In the genomic region with DNA sequence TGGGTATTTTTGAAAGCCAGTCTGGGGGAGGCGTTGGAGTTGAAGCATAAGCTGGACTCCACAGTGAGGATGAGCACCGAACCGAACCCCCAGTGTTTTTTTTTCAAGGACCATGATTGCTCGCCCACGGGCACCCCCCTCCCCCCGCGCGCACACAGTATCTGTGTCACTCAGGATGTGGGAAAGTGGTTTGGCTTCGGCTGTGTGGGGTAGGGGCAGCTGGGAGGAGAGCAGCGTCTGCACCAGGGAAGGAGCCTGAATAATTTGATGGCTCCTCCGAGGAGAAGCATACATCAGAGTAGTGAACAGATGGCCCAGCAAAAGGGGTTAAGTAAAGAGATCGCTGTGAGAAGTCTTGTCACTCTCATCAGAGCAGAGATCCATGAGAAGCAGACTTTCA, we compare ENCODE assay signal across 13 mouse cellular contexts.
A peak's percentile ranks its signal among the peaks of the same experiment; 100 is the strongest.
DNase-seq lines count a peak whose midpoint lies in the region; ATAC-seq and TF ChIP-seq lines count a peak whose summit lies in the region.
"Had no signal": no experiment of that assay in that cellular context is flagged by ENCODE, and none has a peak within 500 bp of the region (broad histone marks: within the 10 kb centered on the region; RNA-seq: fewer than 3 reads in every experiment).

No protein-coding gene starts in this region.

- no peaks in the 10 kb centered on the region for H3K9me3 ChIP-seq in heart, embryonic 16.5 days (replicated peaks; ENCODE audit: control insufficient read depth, low read length)
- H3K9me3 ChIP-seq in heart, embryonic 10.5 days: no peaks in the 10 kb centered on the region
- no peaks in the 10 kb centered on the region for H3K9me3 ChIP-seq in hindbrain, embryonic 16.5 days (ENCODE audit: control insufficient read depth, low read length)
- H3K9me3 ChIP-seq in kidney, embryonic 14.5 days (ENCODE audit: control insufficient read depth, low read length): no peaks in the 10 kb centered on the region
- H3K9me3 ChIP-seq: heart, embryonic 15.5 days; limb, embryonic 12.5 days had no signal

- peaks cover 24% of the 10 kb centered on the region for H3K27me3 ChIP-seq in heart, embryonic 16.5 days (ENCODE audit: control insufficient read depth, insufficient read depth, low read length)
- peaks cover 41% of the 10 kb centered on the region for H3K27me3 ChIP-seq in heart, embryonic 10.5 days (ENCODE audit: insufficient read depth, poor library complexity, severe bottlenecking)
- peaks cover 3% of the 10 kb centered on the region; the same call in 1 of the 2 replicates for H3K27me3 ChIP-seq in hindbrain, embryonic 16.5 days (replicated peaks; ENCODE audit: control insufficient read depth, insufficient read depth, low read length)
- no peaks in the 10 kb centered on the region for H3K27me3 ChIP-seq in thymus, adult 2 months (ENCODE audit: control insufficient read depth, insufficient read depth, low read length)
- H3K27me3 ChIP-seq in kidney, embryonic 14.5 days (ENCODE audit: control insufficient read depth, insufficient read depth, low read length): peaks cover 19% of the 10 kb centered on the region

- WGBS in heart, embryonic 16.5 days: 25% methylated on average over 12 of the region's 12 CpGs
- 32% methylated on average over 12 of the region's 12 CpGs for WGBS in heart, embryonic 10.5 days
- 22% methylated on average over 12 of the region's 12 CpGs for WGBS in hindbrain, embryonic 16.5 days
- 2% methylated on average over 12 of the region's 12 CpGs for WGBS in thymus, adult 2 months
- 22% methylated on average over 12 of the region's 12 CpGs for WGBS in kidney, embryonic 14.5 days

- TF ChIP-seq CTCF in thymus, adult 2 months (IDR thresholded peaks at IDR 0.05; ENCODE audit: borderline replicate concordance, control insufficient read depth, extremely low read depth, insufficient read depth, low read length, poor library complexity): no peak

- DNase-seq in heart, embryonic 10.5 days (ENCODE audit: low spot score): no peak
- peak; percentile 68 for DNase-seq in brain, adult 2 months (ENCODE audit: low read depth, low spot score)
- peak; percentile 62 for DNase-seq in thymus, adult 2 months
- DNase-seq in lung, postnatal 10 days: no peak
- DNase-seq in layer of hippocampus, postnatal 36 days: no peak
- DNase-seq: embryo, embryonic 11 days; kidney, postnatal 36 days had no signal

- no peaks in the 10 kb centered on the region for H3K36me3 ChIP-seq in heart, embryonic 16.5 days (ENCODE audit: control insufficient read depth, insufficient read depth)
- no peaks in the 10 kb centered on the region for H3K36me3 ChIP-seq in heart, embryonic 10.5 days
- H3K36me3 ChIP-seq in hindbrain, embryonic 16.5 days (ENCODE audit: control insufficient read depth, insufficient read depth, low read length): no peaks in the 10 kb centered on the region
- H3K36me3 ChIP-seq in thymus, adult 2 months (ENCODE audit: control insufficient read depth, insufficient read depth, low read length): no peaks in the 10 kb centered on the region
- no peaks in the 10 kb centered on the region for H3K36me3 ChIP-seq in kidney, embryonic 14.5 days (ENCODE audit: control insufficient read depth, insufficient read depth, low read length)
- H3K36me3 ChIP-seq: heart, embryonic 15.5 days; limb, embryonic 12.5 days had no signal

- H3K4me3 ChIP-seq in heart, embryonic 16.5 days (ENCODE audit: low read length): no peak overlapping the region
- H3K4me3 ChIP-seq in heart, embryonic 10.5 days: no peak overlapping the region
- H3K4me3 ChIP-seq in hindbrain, embryonic 16.5 days (ENCODE audit: low read length): no peak overlapping the region
- H3K4me3 ChIP-seq in thymus, adult 2 months (ENCODE audit: control insufficient read depth, insufficient read depth, low read length): peak overlapping the region; percentile 31
- no peak overlapping the region for H3K4me3 ChIP-seq in kidney, embryonic 14.5 days (ENCODE audit: low read length)
- H3K4me3 ChIP-seq: heart, embryonic 15.5 days; limb, embryonic 12.5 days had no signal

- H3K9ac ChIP-seq in heart, embryonic 16.5 days (ENCODE audit: low read length): no peak overlapping the region
- no peak overlapping the region for H3K9ac ChIP-seq in hindbrain, embryonic 16.5 days (ENCODE audit: low read depth, low read length)
- no peak overlapping the region for H3K9ac ChIP-seq in kidney, embryonic 14.5 days (ENCODE audit: low read depth, low read length)
- H3K9ac ChIP-seq: heart, embryonic 15.5 days; limb, embryonic 12.5 days had no signal

- no peak overlapping the region for H3K27ac ChIP-seq in heart, embryonic 16.5 days (ENCODE audit: low read length)
- H3K27ac ChIP-seq in heart, embryonic 10.5 days: no peak overlapping the region
- no peak overlapping the region for H3K27ac ChIP-seq in hindbrain, embryonic 16.5 days (ENCODE audit: low read depth, low read length)
- peak overlapping the region; percentile 90 for H3K27ac ChIP-seq in thymus, adult 2 months (ENCODE audit: control insufficient read depth, insufficient read depth, low read length)
- no peak overlapping the region for H3K27ac ChIP-seq in kidney, embryonic 14.5 days (ENCODE audit: low read depth, low read length)
- H3K27ac ChIP-seq: heart, embryonic 15.5 days; limb, embryonic 12.5 days had no signal

- no peak for TF ChIP-seq POLR2A in thymus, adult 2 months (IDR thresholded peaks at IDR 0.05; ENCODE audit: control insufficient read depth, extremely low read depth, insufficient read depth, low read length, poor library complexity)

- no peak; the same call in 1 of the 2 replicates for ATAC-seq in heart, embryonic 16.5 days (replicated peaks; ENCODE audit: extremely low read depth, insufficient read depth, low FRiP score)
- ATAC-seq in hindbrain, embryonic 16.5 days: peak; percentile 57
- no peak for ATAC-seq in kidney, embryonic 14.5 days (ENCODE audit: low FRiP score, low TSS enrichment)
- ATAC-seq: lung, postnatal 0 days had no signal

- H3K4me2 ChIP-seq in heart, embryonic 16.5 days (ENCODE audit: low read depth, low read length): peak overlapping the region; percentile 1; the same call in 1 of the 2 replicates
- H3K4me2 ChIP-seq in hindbrain, embryonic 16.5 days (ENCODE audit: low read length): peak overlapping the region; percentile 27; the same call in 1 of the 2 replicates
- no peak overlapping the region for H3K4me2 ChIP-seq in kidney, embryonic 14.5 days (replicated peaks; ENCODE audit: low read depth, low read length)
- H3K4me2 ChIP-seq: heart, embryonic 15.5 days; limb, embryonic 12.5 days had no signal

- H3K4me1 ChIP-seq in heart, embryonic 16.5 days (ENCODE audit: control insufficient read depth, insufficient read depth, low read length): no peaks in the 10 kb centered on the region
- H3K4me1 ChIP-seq in heart, embryonic 10.5 days: no peaks in the 10 kb centered on the region
- peaks cover 10% of the 10 kb centered on the region for H3K4me1 ChIP-seq in hindbrain, embryonic 16.5 days (ENCODE audit: control insufficient read depth, insufficient read depth, low read depth, low read length)
- H3K4me1 ChIP-seq in thymus, adult 2 months (replicated peaks; ENCODE audit: control insufficient read depth, insufficient read depth, low read length): peaks cover 37% of the 10 kb centered on the region
- no peaks in the 10 kb centered on the region for H3K4me1 ChIP-seq in kidney, embryonic 14.5 days (ENCODE audit: control insufficient read depth, insufficient read depth, low read length)
- H3K4me1 ChIP-seq: heart, embryonic 15.5 days had no signal

Comparison
In these comparisons a context has a peak if more than half of its experiments do, and no peak if none do; other contexts are left out.
1. DNase-seq: peak in brain, adult 2 months (single experiment) and thymus, adult 2 months (single experiment); none in heart, embryonic 10.5 days (single experiment), lung, postnatal 10 days (single experiment) and layer of hippocampus, postnatal 36 days (0 of 2).